Mouse (Mus musculus) adrenal gland, adult (tissue): ENCODE data around the gene Zmat3.

Source experiments
- DNase-seq, 2 experiments: peaks; one replicate each; pipeline ENCODE4 v3.0.0; 2022 to 2023; ENCODE audit warnings: low spot score in 1 of 2; ENCODE audit not compliant: inconsistent age in 2 of 2

Gene Zmat3

DNA sequence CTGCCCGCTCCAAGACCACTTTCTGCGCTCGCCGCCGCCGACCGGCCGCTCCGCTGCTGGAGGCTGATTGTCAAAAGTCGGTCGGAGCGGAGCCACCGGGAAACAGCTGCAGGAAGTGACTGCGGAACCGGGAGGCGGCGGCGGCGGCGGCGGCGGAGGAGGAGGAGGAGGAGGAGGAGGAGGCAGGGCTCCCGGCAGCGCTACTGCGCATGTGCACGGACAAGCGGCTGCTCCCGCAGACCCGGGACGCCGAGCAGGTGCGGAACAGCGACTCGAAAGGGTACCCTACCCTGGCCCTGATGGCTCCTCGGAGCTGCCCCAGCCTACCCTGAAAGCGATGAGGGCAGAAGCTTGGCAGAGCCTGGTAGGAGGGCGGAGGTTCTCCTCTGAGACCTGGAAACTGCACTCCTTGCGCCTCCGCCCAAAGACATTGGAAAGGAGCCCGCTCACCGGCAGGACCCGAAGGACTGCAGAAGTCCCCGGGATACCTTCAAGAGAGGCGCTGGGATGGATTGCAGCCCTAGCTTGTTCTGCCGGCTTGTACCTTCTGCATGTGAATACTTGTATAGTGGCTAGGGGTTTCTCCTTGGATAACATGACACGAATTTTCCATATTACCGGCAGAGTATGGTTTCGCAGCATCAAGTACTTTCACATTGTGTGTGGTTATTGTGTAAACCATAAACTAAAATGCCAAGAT, at the start of gene Zmat3:
Zmat3 (minus strand) TSS at position 469 of the 700 bp plus-strand sequence.
- peak; percentile 91 to 96 for DNase-seq

DNA sequence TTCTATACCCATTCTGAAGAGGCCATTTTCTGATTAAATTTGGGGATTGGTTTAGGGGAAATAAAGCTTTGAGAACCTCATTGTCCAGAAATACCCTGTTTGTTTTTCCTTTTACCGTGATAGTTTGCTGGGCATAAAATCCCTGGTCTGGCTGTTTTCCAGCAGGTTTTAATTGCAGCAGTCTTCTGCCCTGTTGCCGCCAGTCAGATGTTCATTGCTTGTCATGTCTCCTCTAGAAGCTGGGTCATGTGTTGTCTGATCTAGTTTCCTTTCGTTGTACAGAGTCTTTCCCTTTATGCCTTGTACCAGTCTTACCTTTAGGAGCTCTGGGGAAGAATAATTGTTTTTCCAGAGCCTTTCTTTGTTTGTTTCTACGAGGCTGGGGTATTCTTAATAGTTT, 48.6 kb upstream of the Zmat3 start:
- DNase-seq = no peak

DNA sequence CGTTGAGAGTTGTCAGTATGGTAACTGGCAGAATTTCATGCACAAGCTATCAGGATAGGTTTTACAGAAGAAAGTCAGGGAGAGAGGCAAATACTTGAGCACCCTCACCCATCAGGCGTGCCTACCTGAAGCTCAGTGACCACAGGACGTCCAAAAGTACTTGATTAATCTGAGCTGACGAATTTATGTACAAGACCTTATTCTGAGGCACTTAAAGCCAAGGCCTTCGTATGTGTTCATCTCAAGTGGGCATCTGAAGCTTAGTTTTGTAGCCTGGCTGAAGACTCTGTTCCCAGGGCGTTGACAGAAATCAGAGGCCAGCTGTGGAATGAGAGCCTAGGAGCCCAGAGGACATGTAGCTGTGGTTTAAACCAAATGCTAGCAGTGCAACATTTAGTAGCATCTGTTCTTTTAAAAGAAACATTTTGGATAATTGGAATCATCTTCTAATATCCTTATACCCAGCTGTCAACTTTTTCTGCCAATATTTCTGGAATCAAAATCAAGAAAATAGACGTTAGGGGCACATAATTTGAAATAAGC, 46.8 kb upstream of the Zmat3 start:
- DNase-seq = no peak

DNA sequence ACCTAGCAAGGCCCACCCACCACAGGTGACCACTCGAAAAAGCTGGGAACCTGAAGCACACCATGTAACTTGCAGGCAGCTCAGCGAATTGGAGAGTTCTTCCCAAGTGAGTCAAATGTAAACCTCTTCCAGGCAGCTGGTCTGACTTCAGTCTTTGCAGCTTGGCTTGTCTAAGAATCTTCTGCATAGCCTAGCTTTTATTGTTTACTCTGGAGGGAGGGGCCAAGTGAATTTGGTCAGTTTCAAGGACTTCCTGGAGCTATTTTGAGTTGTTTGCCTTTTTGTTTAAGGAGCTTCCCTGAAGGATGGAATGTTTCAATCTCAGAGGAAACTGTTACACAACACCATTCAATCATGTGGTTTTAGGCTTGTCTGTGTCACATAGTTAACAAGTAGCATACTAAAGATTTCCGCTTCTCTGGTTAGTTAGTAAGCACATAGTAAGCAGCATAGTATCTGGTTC, 43.0 kb upstream of the Zmat3 start:
- DNase-seq = peak in 1 of 2 experiments; percentile 55

DNA sequence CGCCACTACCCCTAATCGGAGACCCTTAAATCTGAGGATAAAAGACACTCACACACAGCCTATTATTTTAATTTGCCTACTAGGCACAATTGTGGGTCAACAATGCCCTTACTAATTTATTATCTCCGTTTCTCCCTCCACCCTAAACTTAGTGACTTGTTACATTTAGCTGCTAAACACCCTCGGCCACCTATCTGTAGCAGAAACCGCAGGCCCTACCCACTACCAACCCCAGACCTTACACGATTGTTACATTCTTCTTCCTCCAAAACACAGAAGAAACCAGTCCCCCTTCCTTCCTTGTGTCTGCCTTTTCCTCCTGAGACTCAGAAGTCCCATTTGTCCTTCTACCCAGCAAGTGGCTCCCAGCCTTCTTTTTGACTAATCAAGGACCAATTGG, 41.0 kb upstream of the Zmat3 start:
- no peak for DNase-seq

DNA sequence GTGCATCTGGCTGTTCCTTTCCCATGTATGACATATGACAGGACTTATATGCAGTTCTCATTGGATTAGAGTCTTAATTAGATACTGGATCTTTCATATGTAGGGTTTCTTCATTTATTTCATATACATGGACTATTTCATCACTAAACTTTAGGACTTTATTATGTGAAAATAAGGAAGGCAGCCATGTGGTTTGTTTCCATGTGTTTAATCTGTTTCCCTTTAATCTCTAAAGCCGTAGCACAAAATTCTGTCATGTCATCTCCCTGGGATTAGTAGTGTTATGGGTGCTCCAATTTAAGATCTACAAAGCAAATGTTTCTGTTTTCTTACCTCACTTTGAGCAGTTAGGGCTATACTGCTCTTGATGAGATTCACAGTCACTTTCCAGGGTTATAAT, 39.9 kb upstream of the Zmat3 start:
- DNase-seq = no peak

DNA sequence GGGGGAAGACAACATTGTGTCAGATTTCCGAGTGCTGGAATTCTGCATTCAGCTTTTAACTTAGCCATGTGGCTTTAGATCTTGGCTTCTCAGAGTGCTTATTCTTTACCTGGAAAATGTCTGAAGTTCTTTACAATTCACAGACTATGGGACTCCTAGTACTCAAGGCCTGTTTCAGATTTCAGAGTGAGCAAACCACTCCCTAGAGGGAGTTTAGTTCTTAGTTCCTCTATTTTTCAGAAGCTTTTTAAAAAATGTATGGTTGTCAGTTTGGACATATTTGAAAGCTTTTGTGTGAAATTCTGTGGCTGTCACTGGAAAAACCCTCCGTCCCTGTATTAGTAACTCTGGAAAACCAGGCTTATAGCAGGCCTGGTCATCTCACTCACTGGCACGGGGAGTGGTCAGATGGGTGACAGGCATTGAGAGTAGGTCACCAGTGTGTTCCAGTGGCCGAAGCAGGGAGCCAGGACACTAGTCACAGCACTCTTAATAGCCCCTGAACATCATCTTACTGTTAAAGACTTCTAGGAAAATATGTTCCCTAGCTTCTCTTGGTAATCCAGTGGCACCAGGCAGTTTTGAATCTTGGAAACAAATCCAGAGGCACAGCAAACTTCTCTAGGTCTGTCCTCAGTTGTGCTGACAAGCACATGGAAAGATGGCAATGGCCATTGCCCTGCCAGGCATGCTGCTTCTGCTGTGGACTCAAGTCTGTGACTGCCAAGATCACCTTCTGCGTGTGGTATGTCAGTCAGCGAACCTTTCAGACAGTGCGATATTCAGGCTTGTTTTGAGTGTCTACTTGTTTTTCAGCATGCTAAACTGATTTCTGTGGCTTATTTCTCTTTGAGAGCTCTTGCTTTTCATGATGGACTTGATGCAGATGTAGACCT, 37.4 kb upstream of the Zmat3 start:
- DNase-seq = no peak

DNA sequence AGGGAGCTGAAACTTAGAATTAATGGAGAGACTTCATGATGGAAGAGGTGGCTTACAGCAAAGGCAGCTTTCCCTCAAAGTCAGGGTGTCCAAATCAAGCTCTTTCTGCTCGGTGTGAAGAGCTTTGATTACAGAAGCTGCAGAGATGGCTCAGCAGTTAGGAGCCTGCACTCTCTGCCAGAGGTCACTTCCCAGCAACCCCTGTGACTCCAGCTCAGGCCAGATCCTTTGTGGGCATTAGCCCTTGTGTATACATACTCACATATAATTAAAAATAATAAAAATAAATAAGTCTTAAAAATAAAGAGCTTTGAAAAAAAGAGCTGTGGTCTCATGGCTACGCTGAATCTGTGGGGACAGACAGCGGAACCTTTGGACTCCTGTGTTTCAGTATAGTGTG, 35.8 kb upstream of the Zmat3 start:
- DNase-seq = no peak

DNA sequence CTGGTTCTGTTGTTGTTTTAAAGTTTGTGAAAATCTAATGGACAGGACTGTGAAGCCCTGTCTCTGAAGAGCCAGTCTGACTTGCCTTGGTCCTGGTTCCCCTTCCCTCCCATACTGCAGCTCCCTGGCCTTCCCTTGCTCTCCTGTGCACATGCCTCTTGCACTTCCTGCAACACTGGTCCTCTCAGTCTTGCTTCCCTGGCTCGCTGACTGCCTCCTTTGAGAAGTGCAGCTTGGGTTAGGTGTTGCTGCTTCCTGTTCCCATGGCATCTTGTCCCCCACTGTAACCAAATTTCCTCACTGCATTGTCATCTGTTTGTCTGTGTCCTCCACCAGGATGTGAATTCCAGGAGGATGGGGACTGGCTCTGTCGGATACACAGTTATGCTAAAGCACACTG, 34.1 kb upstream of the Zmat3 start:
- DNase-seq = peak in 1 of 2 experiments; percentile 68

DNA sequence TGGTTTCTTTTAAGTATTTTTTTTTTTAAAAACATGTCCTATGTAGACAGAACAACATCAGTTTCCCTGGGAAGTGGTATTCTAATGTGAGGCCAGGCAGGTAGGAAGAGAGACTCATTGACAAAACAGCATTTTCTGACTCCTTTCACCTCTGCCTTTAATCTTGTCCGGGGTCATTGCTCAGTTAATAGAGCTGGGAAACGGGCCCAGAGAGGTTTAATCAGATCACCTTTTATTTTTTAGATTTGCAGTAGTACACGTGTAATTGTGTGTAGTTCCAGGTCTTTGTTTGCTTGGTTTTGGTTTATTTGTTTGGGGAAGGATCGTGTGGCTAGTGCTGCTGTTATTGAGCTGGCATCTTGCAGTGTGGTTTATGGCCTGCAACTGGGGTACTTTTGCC, 33.6 kb upstream of the Zmat3 start:
- peak in 1 of 2 experiments; percentile 41 for DNase-seq

DNA sequence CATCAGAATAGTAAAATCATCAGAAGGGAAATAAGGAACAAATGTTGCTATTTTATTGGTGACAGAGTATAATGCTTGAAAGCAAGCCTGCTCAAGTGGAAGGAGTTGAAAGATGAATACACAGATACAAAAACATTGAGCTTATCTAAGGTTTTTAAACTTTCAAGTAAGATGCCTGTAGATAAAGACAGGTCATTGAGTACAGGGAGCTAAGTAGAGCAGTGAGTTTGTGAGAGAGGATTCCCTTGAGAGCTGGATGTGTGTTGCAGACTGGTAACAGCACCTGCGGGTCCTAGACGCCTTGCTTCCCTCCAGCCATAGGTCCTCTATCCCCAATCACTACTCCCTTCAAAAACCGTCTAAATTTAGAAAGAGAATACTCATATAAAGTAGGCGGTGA, 32.8 kb upstream of the Zmat3 start:
- peak in 1 of 2 experiments; percentile 49 for DNase-seq

DNA sequence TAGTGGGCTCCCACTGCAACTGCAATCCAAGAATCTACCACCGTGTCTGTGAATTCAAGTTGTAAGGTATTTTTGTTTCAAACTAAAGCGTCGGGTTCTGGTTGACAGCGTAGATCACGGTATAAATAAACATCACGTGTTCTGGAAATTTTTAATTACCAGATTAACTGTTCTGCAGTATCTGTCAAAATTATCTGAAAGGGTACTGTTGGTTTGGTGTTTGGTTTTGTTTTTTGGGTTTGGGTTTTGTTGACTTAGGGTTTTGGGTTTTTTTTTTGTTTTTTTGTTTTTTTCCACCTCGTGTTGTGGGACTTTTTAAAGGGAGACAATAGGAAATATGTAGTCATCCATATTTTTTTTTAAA, 32.3 kb upstream of the Zmat3 start:
- no peak for DNase-seq

DNA sequence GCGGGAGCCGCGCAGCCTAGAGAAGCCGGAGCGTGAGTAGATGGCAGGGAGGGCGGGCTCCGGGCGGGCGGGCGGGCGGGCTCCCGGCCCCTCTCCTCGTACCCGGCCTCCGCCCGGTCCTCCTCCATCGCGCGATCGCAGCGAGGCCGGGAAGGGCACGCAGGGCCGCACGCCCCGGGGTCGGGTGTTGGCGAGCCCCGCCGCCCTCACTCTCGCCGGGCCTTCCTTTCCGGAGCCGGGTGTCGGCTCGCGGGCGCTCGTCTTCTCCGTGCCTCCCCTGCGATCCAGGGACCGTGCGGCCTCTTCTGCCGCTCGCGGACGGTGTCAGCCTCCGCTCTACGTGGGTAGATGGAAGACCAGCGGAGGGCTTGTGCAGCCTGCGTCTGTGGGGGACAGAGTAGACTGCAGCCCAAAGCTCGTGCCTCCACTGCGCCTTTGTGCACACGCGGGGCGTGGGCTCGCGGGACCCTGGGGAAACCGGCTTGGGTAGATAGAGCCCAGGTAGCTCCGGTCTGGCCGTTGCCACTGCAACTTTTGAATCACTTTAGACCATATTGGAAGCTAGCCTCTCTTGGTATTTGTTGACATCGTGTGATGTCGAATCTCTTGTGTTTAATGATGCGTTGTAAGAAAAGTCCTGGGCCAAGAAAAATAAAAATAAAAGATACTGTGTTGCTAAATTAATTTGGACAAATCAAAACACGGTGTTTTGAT, 31.8 kb upstream of the Zmat3 start, which contains the start of gene Pik3ca:
Pik3ca (plus strand) TSS at position 211 of the 714 bp plus-strand sequence.
- peak; percentile 70 to 89 for DNase-seq

DNA sequence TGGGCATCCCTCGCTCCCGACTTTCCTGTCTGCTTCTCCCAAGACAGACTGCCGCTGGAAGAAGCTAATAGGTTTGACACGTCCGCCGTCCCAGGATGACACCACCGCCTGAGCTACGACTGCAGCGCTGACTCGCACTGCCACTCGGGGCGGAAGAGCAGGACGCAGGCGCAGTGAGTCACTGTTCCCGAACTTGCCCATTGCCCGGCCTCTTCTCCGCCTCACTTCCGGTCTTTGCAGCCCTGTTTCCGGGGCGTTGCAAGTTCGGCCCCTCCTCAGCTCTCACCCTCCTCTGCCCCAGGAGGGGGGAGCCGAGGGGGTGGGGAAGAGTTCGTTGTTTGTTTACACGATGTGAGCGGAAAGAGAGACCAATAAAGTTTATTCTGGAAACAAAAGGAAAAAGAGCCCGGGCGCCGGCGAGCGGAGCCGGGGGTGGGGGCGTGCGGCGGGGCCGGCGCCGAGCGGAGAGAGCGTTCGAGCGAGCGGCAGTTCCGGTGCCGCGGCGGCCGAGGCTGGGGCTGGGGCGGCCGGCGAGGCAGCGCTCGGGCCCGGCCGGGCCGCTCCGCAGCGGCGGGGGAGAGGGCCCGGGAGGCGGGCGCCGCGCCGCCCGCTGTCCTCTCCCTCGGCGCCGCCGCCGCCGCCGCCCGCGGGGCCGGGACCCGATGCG, 31.1 kb upstream of the Zmat3 start:
- DNase-seq = peak; percentile 99

DNA sequence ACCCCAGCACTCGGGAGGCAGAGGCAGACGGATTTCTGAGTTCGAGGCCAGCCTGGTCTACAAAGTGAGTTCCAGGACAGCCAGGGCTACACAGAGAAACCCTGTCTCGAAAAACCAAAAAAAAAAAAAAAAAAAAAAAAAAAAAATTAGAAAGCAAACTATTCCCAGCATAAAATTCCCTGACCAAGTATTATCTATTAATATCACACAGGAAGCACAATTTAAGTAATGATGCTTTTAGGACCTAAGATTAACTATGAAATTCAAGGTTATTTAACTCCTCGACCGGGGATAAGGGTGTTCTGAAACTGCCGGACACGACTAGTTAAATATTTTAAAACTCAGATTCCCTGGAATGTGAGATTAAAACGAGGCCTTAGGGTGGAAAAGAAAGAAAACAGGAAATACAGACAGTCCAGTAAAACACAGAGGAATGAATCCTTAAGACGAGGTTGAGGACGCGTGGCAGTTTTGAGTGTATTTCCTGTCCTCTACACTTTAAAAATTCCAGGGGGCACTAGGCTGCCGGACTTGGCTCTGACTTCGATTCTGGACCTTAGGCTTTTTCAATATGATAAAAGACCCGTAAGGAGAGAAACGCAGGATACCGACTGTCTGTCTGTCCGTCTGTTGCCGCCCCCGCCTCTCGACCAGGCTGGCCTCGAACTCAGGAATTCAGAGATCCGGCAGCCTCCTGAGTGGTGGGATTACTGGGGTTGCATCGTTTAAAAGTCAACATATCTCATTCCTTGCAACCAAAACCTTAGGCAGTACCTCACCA, 30.1 kb upstream of the Zmat3 start:
- DNase-seq = peak; percentile 56 to 88

DNA sequence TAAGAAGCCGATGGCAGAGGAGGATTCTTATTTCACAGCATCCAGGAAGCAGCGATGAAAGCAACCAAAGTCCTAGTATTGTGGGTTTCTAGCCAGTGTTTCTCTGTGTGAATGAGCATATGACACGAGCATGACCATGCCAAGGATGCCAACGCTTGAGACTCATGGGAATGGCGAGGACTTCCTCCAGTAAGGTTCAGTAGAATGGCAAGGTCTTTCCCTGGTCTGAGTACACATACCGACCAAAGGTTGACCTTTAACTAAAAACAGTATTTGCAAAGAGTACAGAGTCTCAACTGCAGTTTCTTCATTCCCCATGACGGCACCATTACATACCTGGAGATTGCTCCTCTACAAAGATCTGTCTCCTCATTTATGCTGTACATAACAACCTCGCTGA, 28.2 kb upstream of the Zmat3 start:
- no peak for DNase-seq

DNA sequence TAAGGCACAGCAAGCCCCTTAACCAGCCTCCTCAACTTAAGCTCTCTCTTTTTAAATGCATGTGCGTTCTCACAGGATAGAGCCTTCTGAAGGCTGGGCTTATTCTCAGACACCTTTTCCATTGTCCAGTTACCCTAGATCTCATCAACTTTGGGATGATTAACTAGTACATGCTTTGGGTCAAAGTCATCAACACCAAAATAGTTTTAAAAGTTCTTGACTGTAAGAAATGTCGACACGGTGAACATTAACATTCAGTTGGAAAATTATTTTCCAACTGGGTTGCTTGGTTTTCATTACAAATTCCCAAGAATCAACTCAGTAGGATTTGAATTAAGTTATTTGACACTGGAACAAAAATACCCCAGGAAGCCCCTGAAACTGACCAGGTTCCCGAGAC, 27.0 kb upstream of the Zmat3 start:
- no peak for DNase-seq

DNA sequence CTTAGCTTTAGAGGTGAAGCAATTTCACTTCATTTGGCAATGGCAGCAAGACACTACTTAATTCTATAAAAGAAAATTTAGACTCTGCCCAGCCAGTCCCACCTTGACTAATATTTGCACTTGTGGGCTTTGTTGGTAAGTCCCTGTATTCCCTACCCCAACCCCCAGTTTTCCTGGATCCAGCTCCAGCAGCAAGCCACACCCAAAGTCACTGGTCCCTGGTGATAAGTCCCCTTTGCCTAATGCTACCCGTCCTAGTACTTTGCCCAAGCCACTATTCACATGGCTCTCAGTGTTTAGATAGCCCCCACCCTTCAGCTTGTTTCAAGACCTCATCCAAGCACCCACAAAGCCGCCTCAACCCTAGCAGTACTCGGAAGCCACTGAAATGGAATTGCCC, 15.7 kb upstream of the Zmat3 start:
- no peak for DNase-seq

DNA sequence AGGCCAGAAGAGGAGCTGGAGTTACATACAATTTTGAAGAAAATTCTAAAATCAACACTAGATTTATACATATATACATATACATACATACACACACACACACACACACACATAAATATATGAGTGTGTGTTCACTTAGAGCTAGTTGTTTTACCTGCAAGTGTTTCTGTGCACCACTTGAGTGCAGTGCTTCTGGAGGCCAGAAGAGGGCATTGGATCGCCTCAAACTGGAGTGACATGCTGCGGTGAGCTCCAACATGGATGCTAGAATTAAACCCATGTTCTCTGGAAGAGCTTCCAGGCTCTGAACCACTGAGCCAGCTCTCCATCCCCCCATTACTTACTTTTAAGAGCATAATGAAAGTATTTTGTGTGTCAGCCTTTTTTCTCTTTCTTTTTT, 14.1 kb upstream of the Zmat3 start:
- DNase-seq = peak in 1 of 2 experiments; percentile 40

DNA sequence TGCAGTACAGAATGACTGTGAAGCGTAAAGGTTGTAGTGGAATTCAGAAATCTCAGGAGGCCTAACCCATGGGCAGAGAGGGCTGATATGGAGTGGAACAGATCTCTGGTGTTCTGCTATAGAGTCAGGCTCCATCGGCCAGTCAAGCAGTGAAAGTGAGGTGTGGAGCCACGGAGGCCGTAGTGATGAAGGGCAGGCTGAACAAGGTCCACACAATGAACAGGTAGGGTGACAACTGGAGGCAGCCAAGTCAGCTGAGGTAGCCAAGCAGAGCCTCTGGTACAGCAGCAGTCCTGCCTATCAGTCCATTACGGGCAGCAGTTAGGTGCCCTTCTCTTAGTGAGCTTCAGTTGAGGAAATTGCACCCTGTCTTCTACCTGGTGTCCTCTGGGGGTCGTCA, 7.4 kb upstream of the Zmat3 start:
- no peak for DNase-seq
